In genomic region chr12:11071079-11071478, GRCm38 (mm10) we compare ENCODE assay signal across 14 mouse cellular contexts.
"Had no signal": no experiment of that assay in that cellular context is flagged by ENCODE, and none has a peak within 500 bp of the region (broad histone marks: within the 10 kb centered on the region; RNA-seq: fewer than 3 reads in every experiment).

No protein-coding gene starts in this region.

- H3K9ac ChIP-seq: lung, embryonic 14.5 days; midbrain, embryonic 12.5 days; midbrain, embryonic 15.5 days; neural tube, embryonic 12.5 days; stomach, embryonic 15.5 days had no signal

- H3K4me2 ChIP-seq: lung, embryonic 14.5 days; midbrain, embryonic 12.5 days; midbrain, embryonic 15.5 days; neural tube, embryonic 12.5 days; stomach, embryonic 15.5 days had no signal

- H3K27me3 ChIP-seq: midbrain, embryonic 12.5 days; midbrain, embryonic 15.5 days; neural tube, embryonic 12.5 days; stomach, embryonic 15.5 days had no signal

- H3K27ac ChIP-seq: midbrain, embryonic 10.5 days; midbrain, embryonic 12.5 days; midbrain, embryonic 15.5 days; neural tube, embryonic 12.5 days; stomach, embryonic 15.5 days; stomach, postnatal 0 days had no signal

- H3K4me3 ChIP-seq: midbrain, embryonic 10.5 days; midbrain, embryonic 12.5 days; midbrain, embryonic 15.5 days; neural tube, embryonic 12.5 days; stomach, embryonic 15.5 days had no signal

- H3K9me3 ChIP-seq: midbrain, embryonic 10.5 days; midbrain, embryonic 12.5 days; midbrain, embryonic 15.5 days; neural tube, embryonic 12.5 days; stomach, embryonic 15.5 days had no signal

- ATAC-seq: midbrain, embryonic 15.5 days had no signal

- H3K36me3 ChIP-seq: midbrain, embryonic 10.5 days; midbrain, embryonic 12.5 days; midbrain, embryonic 15.5 days; neural tube, embryonic 12.5 days; stomach, embryonic 15.5 days had no signal

- H3K4me1 ChIP-seq: midbrain, embryonic 10.5 days; midbrain, embryonic 15.5 days; neural tube, embryonic 12.5 days; stomach, embryonic 15.5 days had no signal

- DNase-seq: lung, adult 18-20 months; lung, embryonic 14.5 days; lung, postnatal 10 days; lung, postnatal 4 days; right cerebral cortex, postnatal 14 days; thymus, adult 18-20 months; thymus, postnatal 14 days; thymus, postnatal 36 days had no signal
